Comparison of ENCODE assay signal across 8 mouse cellular contexts in genomic region chr7:139020884-139021283, GRCm38 (mm10).
DNase-seq lines count a peak whose midpoint lies in the region; ATAC-seq and TF ChIP-seq lines count a peak whose summit lies in the region.

No protein-coding gene starts in this region.

- H3K4me1 ChIP-seq in lung, adult 2 months (ENCODE audit: control insufficient read depth, insufficient read depth, low read length): no peaks in the 10 kb centered on the region
- H3K4me1 ChIP-seq in forebrain, embryonic 14.5 days (ENCODE audit: control insufficient read depth, insufficient read depth, low read length): no peaks in the 10 kb centered on the region

- no peaks in the 10 kb centered on the region for H3K27me3 ChIP-seq in forebrain, embryonic 14.5 days (replicated peaks; ENCODE audit: control insufficient read depth, insufficient read depth, low read length)
- H3K27me3 ChIP-seq in splenic B cell, adult 2 months (ENCODE audit: control insufficient read depth, insufficient read depth, low read length, poor library complexity, severe bottlenecking): no peaks in the 10 kb centered on the region

- intact Hi-C loops in left cerebral cortex, postnatal 10 days (cut with DNase I): no loop called here

- H3K4me2 ChIP-seq in forebrain, embryonic 14.5 days (ENCODE audit: low read length): peak overlapping the region; percentile 12; the same call in 1 of the 2 replicates

- no peak overlapping the region for H3K4me3 ChIP-seq in lung, adult 2 months (replicated peaks; ENCODE audit: extremely low read depth, low read depth, low read length)
- no peak overlapping the region for H3K4me3 ChIP-seq in forebrain, embryonic 14.5 days (ENCODE audit: low read depth, low read length)

- no peak overlapping the region for H3K27ac ChIP-seq in forebrain, embryonic 14.5 days (ENCODE audit: low read depth, low read length)

- WGBS in lung, adult 2 months: 11% methylated on average over 19 of the region's 20 CpGs
- WGBS in forebrain, embryonic 14.5 days: 5% methylated on average over 20 of the region's 20 CpGs

- no peak overlapping the region for H3K9ac ChIP-seq in forebrain, embryonic 14.5 days (ENCODE audit: low read length)

- TF ChIP-seq POLR2A in lung, adult 2 months (IDR thresholded peaks at IDR 0.05; ENCODE audit: borderline replicate concordance, extremely low read depth, low read depth, low read length): no peak

- peak; percentile 4 for DNase-seq in lung, adult 2 months
- DNase-seq in lung, postnatal 14 days: no peak
- no peak for DNase-seq in forebrain, embryonic 14.5 days (ENCODE audit: low spot score)
- DNase-seq in kidney, postnatal 36 days: peak; percentile 12 to 67
- DNase-seq in splenic B cell, adult 2 months (ENCODE audit: low read depth, low spot score): peak; percentile 1
- DNase-seq in MN1 (ENCODE audit: low spot score): no peak
- DNase-seq in frontal cortex, adult 2 months (ENCODE audit: extremely low spot score in 1 of 2, low spot score in 1 of 2): no peak
- no peak for DNase-seq in left cerebral cortex, postnatal 10 days (ENCODE audit: extremely low spot score in 1 of 2, low spot score in 2 of 2)

- no peaks in the 10 kb centered on the region for H3K9me3 ChIP-seq in forebrain, embryonic 14.5 days (replicated peaks; ENCODE audit: control insufficient read depth, low read length)

- ATAC-seq in forebrain, embryonic 14.5 days: no peak

- H3K36me3 ChIP-seq in forebrain, embryonic 14.5 days (ENCODE audit: control insufficient read depth, insufficient read depth, low read length): no peaks in the 10 kb centered on the region
- H3K36me3 ChIP-seq in splenic B cell, adult 2 months (ENCODE audit: control insufficient read depth, insufficient read depth, low read length, poor library complexity, severe bottlenecking): no peaks in the 10 kb centered on the region

- no peak for TF ChIP-seq CTCF in lung, adult 2 months (IDR thresholded peaks at IDR 0.05; ENCODE audit: insufficient read depth, low read length)

Comparison
In these comparisons a context has a peak if more than half of its experiments do, and no peak if none do; other contexts are left out.
1. DNase-seq: peak in lung, adult 2 months (single experiment), kidney, postnatal 36 days (2 of 2) and splenic B cell, adult 2 months (single experiment); none in lung, postnatal 14 days (single experiment), forebrain, embryonic 14.5 days (single experiment), MN1 (single experiment), frontal cortex, adult 2 months (0 of 2) and left cerebral cortex, postnatal 10 days (0 of 2).